Mouse (Mus musculus) embryonic facial prominence, embryonic 14.5 days (tissue): ENCODE results near the gene Cavin4. TPM values are rescaled to one million over a fixed set of nuclear protein-coding genes. Genes with fewer than 3 reads are reported as not detected.
"Not testable (repeated sequence)": the region's sequence is repeated elsewhere in the genome, so short reads cannot be mapped to it uniquely, and the experiment has no call there.

Experiments
- ATAC-seq: fragments of 200-750 bp; cut with Nextera tagmentation; 2 replicates; pipeline ENCODE4 v1.8.0; 2017; ENCODE audit warnings: low read depth, moderate number of reproducible peaks, moderate TSS enrichment
- DNase-seq: peaks from one replicate; pipeline ENCODE4 v3.0.0-alpha.2; 2015; ENCODE audit warnings: low spot score
- H3K27ac ChIP-seq: fragments of 300-500 bp; sonication (generic); replicated peaks from 2 replicates; pipeline ENCODE4 v1.5.1; 2014; ENCODE audit warnings: low read depth, mild to moderate bottlenecking, low read length, moderate library complexity
- H3K27me3 ChIP-seq: fragments of 300-500 bp; sonication (generic); replicated peaks from 2 replicates; pipeline ENCODE4 v1.6.1; 2014; ENCODE audit warnings: low read length; ENCODE audit not compliant: control insufficient read depth, insufficient read depth
- H3K36me3 ChIP-seq: fragments of 300-500 bp; sonication (generic); 2 replicates; pipeline ENCODE4 v1.6.1; 2014; ENCODE audit warnings: low read length, mixed read lengths; ENCODE audit not compliant: control insufficient read depth, insufficient read depth
- H3K4me1 ChIP-seq: fragments of 300-500 bp; sonication (generic); 2 replicates; pipeline ENCODE4 v1.6.1; 2014; ENCODE audit warnings: antibody characterized with exemption, low read length; ENCODE audit not compliant: control insufficient read depth, insufficient read depth
- H3K4me2 ChIP-seq: fragments of 300-500 bp; sonication (generic); 2 replicates; pipeline ENCODE4 v1.6.1; 2014; ENCODE audit warnings: low read depth, mild to moderate bottlenecking, low read length, moderate library complexity, mixed read lengths
- H3K4me3 ChIP-seq: fragments of 300-500 bp; sonication (generic); 2 replicates; pipeline ENCODE4 v1.5.1; 2014; ENCODE audit warnings: low read depth, mild to moderate bottlenecking, low read length
- H3K9ac ChIP-seq: fragments of 300-500 bp; sonication (generic); 2 replicates; pipeline ENCODE4 v1.6.1; 2014; ENCODE audit warnings: low read depth, mild to moderate bottlenecking, low read length, moderate library complexity, mixed read lengths
- H3K9me3 ChIP-seq: fragments of 300-500 bp; sonication (generic); 2 replicates; pipeline ENCODE4 v1.6.1; 2016; ENCODE audit warnings: low read length; ENCODE audit not compliant: control insufficient read depth
- WGBS: fragments of 180-500 bp; shearing (Covaris S2); extraction: QIAGEN DNeasy Blood & Tissue Kit; methylation state at CpG from one replicate; pipeline ENCODE4 v1.1.7; 2014; 5-methylcytosine and 5-hydroxymethylcytosine counted together
- polyA plus RNA-seq: library from polyadenylated mRNA; unstranded; fragments of >200 nt; fragmentation: Nextera tagmentation; extraction: Ambion mirVana; gene quantifications from 2 replicates; pipeline ENCODE4 v1.2.1, GENCODE M21; 2014

Cavin4 gene
- polyA plus RNA-seq, 1 experiment from 2014 or later = 32.4 TPM

DNA sequence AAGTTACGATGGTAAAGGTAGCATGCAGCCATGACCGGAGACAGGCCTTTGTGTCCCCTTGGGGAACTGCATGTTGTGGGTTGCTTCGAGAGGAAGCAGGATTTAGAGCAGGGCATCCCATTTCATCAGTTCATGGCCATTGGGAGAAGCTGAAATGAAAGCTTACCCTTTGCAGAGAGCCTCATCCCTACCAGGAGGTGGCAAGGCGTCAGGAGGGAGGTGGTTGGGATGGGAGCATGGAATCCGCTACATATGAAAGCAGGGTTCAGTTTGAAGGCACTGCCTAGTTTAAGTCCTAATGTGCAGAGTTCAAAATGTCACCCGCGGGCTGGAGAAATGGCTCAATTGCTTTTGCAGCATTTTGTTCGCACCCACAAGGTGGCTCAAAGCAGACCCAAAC lies 14.0 kb downstream of the Cavin4 start:
- Histone ChIP-seq H3K9ac (no peak overlapping the region), H3K4me1 (0 out of 2 replicates have a peak, but pooled peaks cover 4% of the 10 kb centered on the region), H3K4me3 (no peak overlapping the region), H3K9me3 (no peaks in the 10 kb centered on the region), H3K4me2 (no peak overlapping the region), H3K27me3 (no peaks in the 10 kb centered on the region), H3K27ac (no peak overlapping the region), H3K36me3 (peaks cover 25% of the 10 kb centered on the region)
- WGBS = 95% methylated on average over 8 of the region's 8 CpGs
- DNase-seq (no peak), ATAC-seq (no peak)

DNA sequence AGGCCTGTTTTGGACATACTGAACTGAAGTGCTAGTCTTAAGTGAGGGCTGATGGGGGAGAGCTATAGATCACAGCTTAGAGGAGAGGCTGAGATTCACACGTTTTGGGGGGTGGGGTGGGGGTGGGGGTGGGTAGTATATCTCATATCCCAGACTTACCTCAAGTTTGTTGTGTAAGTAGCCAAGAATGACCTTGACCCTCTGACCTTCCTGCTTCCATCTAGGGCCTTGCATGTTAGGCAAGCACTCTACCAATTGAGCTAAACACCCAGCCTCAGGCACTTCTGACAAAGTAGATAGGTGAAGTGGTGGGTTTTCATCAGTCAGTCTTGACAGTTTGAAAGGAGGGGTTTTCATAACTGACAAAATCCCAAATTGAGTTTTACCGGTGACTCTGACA lies 14.5 kb downstream of the Cavin4 start:
- no peaks in the 10 kb centered on the region for H3K9me3 ChIP-seq
- no peak overlapping the region for H3K27ac ChIP-seq
- no peak overlapping the region for H3K4me3 ChIP-seq
- WGBS = 60% methylated on average over 2 of the region's 2 CpGs
- no peak for DNase-seq
- H3K4me1 ChIP-seq = 0 out of 2 replicates have a peak, but pooled peaks cover 4% of the 10 kb centered on the region
- no peaks in the 10 kb centered on the region for H3K27me3 ChIP-seq
- no peak overlapping the region for H3K9ac ChIP-seq
- H3K4me2 ChIP-seq = no peak overlapping the region
- ATAC-seq = no peak
- H3K36me3 ChIP-seq = peaks cover 20% of the 10 kb centered on the region

- WGBS = 91% methylated on average over 9 of the region's 9 CpGs
- H3K27ac ChIP-seq = no peak overlapping the region
- no peak overlapping the region for H3K9ac ChIP-seq
- H3K4me3 ChIP-seq = no peak overlapping the region
- H3K27me3 ChIP-seq = no peaks in the 10 kb centered on the region
- peaks cover 11% of the 10 kb centered on the region; the same call in 1 of the 2 replicates for H3K36me3 ChIP-seq
- H3K9me3 ChIP-seq = no peaks in the 10 kb centered on the region
- no peak overlapping the region for H3K4me2 ChIP-seq
- no peak for DNase-seq
- H3K4me1 ChIP-seq = 0 out of 2 replicates have a peak, but pooled peaks cover 4% of the 10 kb centered on the region
- ATAC-seq = no peak
These were observed 15.5 kb downstream of the Cavin4 start for GRCm38 (mm10) chr4:48678793-48679192.

DNA sequence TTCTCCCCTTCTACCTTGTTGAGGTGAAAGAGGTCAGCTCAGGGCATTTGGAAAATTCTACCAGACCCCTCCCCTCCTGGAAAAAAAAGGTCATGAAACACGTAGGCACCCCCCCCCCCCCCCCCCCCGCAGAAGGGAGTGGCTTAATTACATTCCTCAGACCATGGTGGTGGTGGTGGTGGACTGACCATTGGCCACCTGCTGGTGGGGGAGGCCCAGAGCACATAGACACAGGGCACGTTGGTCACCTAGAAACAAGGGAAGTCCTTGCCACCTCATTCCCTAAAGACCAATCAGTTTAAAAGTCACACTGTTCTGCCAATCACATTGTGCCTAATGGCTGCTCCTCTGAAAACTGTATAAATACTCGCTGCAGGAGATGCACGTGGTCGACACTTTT lies 16.4 kb downstream of the Cavin4 start:
- not testable (repeated sequence) for DNase-seq, ATAC-seq, H3K27ac ChIP-seq, H3K4me3 ChIP-seq, H3K27me3 ChIP-seq, H3K4me1 ChIP-seq, H3K9ac ChIP-seq, H3K36me3 ChIP-seq, H3K4me2 ChIP-seq, H3K9me3 ChIP-seq
- WGBS = 89% methylated on average over 4 of the region's 6 CpGs

- Histone ChIP-seq H3K4me1 (0 out of 2 replicates have a peak, but pooled peaks cover 4% of the 10 kb centered on the region), H3K36me3 (peaks cover 1% of the 10 kb centered on the region; the same call in 1 of the 2 replicates), H3K27me3 (no peaks in the 10 kb centered on the region), H3K9ac (no peak overlapping the region), H3K9me3 (no peaks in the 10 kb centered on the region), H3K4me2 (peak overlapping the region; percentile 44), H3K27ac (no peak overlapping the region), H3K4me3 (no peak overlapping the region)
- 60% methylated on average over 7 of the region's 7 CpGs for WGBS
- no peak for DNase-seq
- ATAC-seq = no peak
These were observed 16.9 kb downstream of the Cavin4 start for GRCm38 (mm10) chr4:48680214-48680613.

- H3K27me3 ChIP-seq = no peaks in the 10 kb centered on the region
- peak overlapping the region; percentile 44 for H3K4me2 ChIP-seq
- no peak overlapping the region; the same call in 1 of the 2 replicates for H3K4me3 ChIP-seq
- H3K9ac ChIP-seq = no peak overlapping the region
- H3K36me3 ChIP-seq = no peaks in the 10 kb centered on the region
- 0 out of 2 replicates have a peak, but pooled peaks cover 4% of the 10 kb centered on the region for H3K4me1 ChIP-seq
- no peak overlapping the region for H3K27ac ChIP-seq
- 39% methylated on average over 10 of the region's 11 CpGs for WGBS
- peak; percentile 65; the same call in 1 of the 2 replicates for ATAC-seq
- H3K9me3 ChIP-seq = no peaks in the 10 kb centered on the region
- DNase-seq = peak; percentile 89
These were observed 17.5 kb downstream of the Cavin4 start for GRCm38 (mm10) chr4:48680648-48681343.

DNA sequence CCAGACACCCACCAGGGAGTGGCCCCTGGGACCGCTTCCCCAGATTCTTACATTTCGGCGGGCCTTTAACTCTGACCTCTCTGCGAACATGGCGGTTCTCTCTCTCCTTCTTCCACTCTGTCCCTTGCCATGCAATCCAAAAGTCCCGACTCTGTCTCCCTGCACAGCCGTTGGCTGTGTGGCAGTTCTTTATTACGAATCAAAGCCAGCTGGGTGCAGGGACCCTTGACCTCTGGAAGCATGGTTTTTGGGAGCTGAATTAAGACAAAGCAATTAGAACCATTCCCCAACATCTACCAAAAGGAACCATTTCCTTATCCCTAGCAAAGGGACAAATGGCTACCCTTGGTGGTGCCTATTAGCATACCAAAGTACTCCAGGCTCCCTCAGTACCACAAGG lies 19.8 kb downstream of the Cavin4 start:
- H3K27me3 ChIP-seq = no peaks in the 10 kb centered on the region
- no peaks in the 10 kb centered on the region for H3K9me3 ChIP-seq
- no peak overlapping the region for H3K27ac ChIP-seq
- 75% methylated on average over 8 of the region's 8 CpGs for WGBS
- no peaks in the 10 kb centered on the region for H3K36me3 ChIP-seq
- no peak for ATAC-seq
- H3K9ac ChIP-seq = no peak overlapping the region
- H3K4me3 ChIP-seq = no peak overlapping the region
- no peak for DNase-seq
- H3K4me1 ChIP-seq = 0 out of 2 replicates have a peak, but pooled peaks cover 4% of the 10 kb centered on the region
- no peak overlapping the region for H3K4me2 ChIP-seq

DNA sequence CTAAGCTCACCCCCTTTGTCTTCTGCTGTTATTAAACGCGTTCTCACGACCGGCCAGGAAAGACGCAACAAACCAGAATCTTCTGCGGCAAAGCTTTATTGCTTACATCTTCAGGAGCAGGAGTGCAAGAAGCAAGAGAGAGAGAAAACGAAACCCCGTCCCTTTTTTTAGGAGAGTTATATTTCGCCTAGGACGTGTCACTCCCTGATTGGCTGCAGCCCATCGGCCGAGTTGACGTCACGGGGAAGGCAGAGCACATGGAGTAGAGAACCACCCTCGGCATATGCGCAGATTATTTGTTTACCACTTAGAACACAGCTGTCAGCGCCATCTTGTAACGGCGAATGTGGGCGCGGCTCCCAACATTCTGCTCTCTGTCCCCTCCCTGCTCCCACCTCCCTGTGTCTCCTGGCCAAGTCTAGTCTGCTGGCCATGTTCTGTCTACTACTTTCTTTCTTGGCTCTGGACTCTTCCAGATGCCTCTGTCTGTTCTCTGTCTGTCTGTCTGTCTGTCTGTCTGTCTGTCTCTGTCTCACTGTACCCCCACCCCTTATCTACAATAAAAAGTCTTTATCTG lies 20.4 kb downstream of the Cavin4 start:
- H3K27ac ChIP-seq, H3K4me2 ChIP-seq, DNase-seq, H3K9me3 ChIP-seq, H3K9ac ChIP-seq, H3K27me3 ChIP-seq, ATAC-seq, H3K36me3 ChIP-seq, H3K4me3 ChIP-seq, H3K4me1 ChIP-seq: not testable (repeated sequence)
- WGBS = 89% methylated on average over 15 of the region's 21 CpGs
